Mouse (Mus musculus) gastrocnemius, postnatal 10 days (tissue): ENCODE data around the gene Pmf1. TPM values are rescaled to one million over a fixed set of nuclear protein-coding genes. Genes with fewer than 3 reads are reported as not detected.
"Not testable (repeated sequence)": the region's sequence is repeated elsewhere in the genome, so short reads cannot be mapped to it uniquely, and the experiment has no call there.

ENCODE experiments used
- DNase-seq: peaks from one replicate; pipeline ENCODE4 v3.0.0; 2021; ENCODE audit warnings: mixed read lengths
- total RNA-seq, 2 experiments: library from RNA; stranded (reverse); gene quantifications; 2 replicates each; pipeline ENCODE4 v1.2.3; 2021

The Pmf1 gene
- total RNA-seq, 2 experiments from 2014 or later = 44.0 to 46.8 TPM

DNA sequence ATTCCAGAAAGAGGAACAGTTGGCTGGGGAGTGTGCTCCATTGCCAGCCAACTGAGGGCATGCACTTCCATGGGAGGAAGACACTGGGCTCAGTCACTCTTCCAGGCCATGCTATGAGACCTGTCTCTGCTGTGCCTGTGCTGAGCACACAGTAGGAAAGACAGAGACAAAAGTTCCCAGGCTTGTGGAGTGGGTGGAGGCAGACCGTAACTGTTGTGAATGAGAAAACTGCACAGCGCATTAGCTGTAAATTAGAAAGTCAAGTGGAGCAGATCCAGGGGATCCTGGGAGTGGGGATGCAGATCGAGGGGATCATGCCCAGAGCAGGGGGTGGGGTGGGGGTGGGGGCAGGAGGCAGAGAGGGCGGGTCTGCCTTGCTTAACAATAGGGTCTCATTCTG is 29.5 kb upstream of the Pmf1 start:
- DNase-seq = no peak

- no peak for DNase-seq
Observed at GRCm38 (mm10) chr3:88437454-88437853, 27.3 kb upstream of the Pmf1 start.

DNA sequence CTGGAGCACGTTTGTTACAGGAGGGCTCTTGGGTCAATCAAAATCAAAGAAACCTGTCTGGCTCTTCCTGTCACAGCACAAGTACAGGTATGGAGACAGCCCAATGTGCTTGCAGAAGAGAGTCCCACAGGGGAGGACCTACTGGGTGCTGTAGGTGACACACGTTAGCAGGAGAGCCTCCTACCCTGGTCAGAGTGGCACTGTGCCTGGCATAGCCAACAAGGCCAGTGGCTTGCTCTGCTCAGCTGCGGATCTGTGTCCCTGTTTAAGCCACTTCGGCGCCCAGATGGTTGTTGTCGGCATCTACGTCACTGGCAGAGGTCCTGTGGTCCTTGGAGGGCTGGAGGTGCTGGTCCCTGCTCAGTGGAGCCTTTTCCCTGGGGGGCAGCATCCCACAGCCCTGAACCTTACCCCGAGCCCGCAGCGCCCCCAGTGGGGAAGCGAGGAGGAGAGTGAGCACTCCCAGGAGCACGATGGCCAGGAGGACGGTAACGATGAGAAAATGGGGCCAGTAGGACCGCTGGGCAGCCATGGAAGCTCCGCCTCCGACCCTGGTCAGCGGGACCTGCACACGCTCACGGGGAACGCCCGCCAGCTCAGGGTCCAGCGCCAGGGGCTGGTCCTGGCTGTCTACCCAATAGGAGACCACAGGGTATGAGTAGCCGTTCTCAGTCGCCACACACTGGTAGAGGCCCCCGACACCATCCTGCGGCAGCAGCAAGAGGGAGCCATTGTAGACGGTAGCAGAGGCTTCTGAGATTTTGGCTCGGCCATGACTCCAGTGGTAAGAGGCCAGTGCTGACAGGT is 26.5 kb upstream of the Pmf1 start:
- DNase-seq = peak; percentile 68

DNA sequence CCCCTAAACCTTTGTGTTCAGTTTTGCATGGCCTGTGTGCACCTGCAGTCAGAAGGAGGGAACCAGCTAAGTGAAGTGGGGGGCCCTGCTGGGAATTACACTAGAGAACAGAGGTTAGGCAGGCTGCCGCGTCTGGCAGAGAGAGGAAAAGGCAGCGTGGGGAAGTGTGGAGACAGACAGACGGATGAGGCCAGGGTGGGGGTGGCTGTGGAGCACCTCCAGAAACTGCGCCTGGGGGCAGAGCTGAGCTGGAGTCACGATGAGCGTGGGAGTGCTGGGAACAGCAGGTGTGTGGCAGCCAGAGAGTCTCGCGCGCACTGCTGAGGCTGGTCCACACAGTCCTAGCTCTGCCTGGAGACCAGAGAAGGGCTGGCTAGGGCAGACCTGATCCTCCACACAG is 25.4 kb upstream of the Pmf1 start:
- DNase-seq = no peak

DNA sequence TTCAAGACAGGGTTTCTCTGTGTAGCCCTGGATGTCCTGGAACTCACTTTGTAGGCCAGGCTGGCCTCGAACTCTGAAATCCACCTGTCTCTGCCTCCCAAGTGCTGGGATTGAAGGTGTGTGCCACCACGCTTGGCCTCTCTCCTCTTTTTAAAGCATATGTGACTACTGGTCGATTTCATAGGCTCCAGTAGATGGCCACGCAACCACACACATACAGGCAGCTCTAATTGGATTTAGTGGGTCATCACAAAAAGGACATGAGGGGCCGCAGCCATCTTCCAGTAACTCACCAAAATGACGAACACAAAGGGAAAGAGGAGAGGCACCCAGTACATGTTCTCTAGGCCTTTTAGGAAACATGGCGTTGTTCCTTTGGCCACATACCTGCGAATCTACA is 18.5 kb upstream of the Pmf1 start:
- DNase-seq = not testable (repeated sequence)

DNA sequence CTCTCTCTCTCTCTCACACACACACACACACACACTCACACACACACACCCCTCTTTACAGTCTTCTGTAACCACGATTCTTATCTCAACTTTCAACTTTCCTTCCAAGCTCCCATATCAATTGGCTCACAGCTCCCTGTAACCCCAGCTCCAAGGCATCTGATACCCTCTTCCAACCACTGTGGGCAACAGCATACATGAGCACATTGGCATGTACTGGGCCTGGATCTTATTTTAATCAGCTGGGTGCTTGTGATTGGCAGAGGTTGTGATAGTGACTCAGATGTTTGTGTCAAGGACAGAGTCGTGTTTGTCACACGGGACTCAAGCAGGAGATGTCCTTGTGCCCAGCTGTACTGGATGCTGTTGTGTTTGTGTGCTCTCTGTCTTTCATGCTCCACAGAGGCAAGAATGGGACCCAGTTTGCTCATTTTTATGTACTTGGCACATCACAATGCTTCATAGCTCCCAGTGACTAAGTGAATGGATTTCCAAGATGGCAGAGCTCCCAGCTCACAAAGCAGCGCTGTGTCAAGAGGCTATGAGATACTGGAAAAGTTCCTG is 17.3 kb upstream of the Pmf1 start:
- no peak for DNase-seq

DNA sequence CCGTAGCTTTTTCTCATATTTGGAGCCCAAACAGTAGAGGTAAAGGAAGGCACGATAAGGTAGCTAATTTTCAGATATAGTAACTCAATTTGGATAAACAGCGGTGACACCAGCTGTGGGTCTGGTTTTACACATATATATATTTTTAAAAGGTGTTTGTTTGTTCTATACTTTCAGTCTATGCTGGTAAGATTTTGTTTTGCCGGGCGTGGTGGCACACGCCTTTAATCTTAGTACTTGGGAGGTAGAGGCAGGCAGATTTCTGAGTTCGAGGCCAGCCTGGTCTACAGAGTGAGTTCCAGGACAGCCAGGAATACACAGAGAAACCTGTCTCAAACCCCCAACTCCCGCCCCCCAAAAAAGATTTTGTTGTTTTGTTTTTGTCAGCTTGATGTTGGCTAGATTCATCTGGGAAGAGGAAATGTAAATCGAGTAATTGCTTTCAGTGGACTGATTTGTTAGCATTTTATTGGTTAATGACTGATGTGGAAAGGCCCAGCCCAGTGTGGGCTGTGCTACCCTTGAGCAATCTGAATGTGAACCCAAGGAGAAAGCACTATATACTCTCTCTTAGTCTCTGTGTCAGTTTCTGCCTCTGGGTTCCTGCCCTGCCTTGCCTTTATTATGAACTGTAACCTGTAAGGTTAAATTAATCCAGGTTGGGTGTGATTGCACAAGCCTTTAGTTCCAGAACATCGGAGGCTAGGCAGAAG is 15.7 kb upstream of the Pmf1 start:
- no peak for DNase-seq

GRCm38 (mm10) chr3:88425330-88425689 is 15.2 kb upstream of the Pmf1 start:
- no peak for DNase-seq

DNA sequence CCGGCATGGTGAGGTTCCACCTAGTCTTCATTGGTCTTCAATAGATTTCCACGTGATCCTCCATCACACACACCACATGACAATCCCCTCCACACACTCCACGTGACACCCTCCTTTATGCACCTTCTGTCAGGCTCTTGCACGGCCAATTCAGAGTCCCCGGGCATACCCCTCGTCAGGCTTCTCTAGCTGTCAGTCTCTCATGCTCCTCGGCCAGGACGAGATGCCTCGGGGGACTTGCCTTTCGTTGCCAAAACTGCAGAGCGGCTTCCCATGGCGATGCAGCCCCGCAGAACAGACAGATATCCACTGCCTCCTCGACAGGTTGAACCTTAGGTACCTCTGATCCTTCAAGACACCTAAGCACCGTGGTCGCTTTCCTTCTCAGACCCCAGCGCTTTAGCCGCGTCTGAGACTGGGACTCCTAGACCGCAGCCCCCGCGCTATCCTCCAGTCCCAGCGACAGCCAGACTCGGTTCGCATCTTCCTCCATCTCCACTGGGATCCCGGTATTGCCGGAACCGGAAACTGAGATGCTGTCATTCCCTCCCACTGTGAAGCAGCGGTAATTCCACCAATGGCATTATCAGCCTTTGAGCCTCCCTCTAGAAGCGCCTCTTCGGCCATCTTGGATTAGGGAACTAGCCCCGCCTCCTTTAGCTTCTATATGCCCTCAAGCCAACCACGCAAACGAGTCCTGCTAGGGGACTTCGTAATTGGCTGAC is 14.6 kb upstream of the Pmf1 start, which contains the start of gene Slc25a44:
Slc25a44 (minus strand) TSS at position 535 of the 725 bp plus-strand sequence.
- peak; percentile 83 for DNase-seq

DNA sequence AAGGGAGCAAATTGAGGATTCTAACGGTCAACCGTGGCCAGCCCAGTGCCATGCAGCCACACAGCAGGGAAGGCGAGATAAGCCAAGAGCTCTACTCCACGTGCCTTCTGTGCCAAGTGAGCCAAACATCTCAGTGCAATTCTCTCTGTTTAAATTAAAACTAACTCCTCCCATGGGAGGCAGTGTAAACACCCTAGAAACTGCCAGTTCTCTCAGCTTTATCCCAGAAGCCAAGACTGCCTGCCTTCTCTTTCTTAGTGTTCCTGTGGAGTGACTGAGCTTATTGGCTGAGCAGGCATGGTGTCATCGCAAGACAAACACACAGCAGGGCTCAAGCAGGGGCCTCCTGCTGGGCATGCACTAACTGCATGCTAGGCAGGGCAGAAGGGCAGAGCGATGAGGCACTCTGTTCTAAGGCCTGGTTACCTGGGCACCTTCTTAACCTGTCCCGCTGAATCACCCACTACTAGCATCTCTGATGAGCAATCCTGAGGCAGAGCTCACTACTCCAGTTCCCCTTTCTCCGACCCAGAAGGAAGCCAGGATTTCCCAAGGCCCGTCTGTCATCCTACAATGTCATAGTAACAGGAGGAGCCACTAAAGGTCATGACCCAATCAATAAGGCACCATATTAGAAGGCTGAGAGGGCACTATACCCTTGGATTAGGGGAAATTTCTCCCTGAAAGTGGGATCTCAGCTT is 12.0 kb upstream of the Pmf1 start:
- DNase-seq = no peak

DNA sequence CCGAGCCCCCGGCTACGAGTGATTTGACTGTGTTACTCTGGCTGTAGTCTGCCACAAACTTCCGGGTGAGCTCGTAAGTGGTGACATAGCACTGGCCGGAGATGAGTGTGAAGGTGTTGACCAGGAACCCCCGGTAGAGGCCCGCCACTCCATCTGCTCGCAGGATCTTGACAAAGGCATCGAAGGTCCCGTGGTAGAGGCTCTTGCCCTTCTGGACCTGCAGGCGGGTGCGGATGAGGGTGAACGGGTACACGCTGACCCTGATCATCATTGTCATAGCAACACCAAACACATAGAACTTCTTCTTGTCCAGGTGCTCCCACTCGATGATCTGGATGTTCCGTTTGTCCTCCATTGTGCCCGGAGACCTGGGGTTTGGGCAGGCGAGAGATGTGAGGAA is 10.6 kb upstream of the Pmf1 start:
- DNase-seq = no peak

DNA sequence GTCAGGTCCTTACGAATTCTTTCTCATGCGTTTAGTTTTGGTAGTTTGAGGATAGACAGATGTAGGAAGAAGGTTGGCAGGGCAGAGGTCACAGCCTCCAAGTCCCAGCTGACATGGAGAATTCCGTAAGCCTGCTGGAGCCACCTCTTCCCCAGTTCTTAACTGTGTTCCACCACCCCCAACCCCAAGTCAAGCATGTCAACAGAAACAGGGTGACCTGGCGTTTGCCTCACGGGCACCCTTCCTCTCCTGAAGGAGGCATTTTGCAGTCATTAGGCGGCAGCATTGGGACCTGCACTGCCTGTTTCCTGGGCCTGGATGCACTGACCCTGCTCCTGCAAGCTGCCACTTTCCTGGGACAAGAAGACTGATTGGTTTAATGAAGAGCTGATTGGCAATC is 7.9 kb upstream of the Pmf1 start:
- DNase-seq = no peak

DNA sequence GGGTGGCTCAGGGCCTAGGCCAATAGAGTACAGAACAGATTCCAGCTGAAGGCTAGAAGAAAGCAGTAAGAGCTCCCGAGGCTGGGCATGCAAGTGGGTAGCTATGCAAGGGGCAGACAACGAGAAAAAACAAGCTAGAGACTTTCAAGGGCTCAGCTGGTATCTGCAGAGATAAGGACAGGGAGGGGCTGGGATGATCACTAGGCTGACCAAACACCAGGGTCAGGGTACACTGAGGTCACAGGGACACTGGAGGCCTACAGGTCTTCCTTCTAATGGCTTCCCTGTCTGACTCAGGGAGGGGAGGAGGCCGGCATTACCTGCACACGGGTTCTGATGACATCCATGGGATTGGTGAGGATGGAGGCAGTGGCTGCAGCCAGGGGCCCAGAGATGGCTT is 5.5 kb upstream of the Pmf1 start:
- DNase-seq = no peak

DNA sequence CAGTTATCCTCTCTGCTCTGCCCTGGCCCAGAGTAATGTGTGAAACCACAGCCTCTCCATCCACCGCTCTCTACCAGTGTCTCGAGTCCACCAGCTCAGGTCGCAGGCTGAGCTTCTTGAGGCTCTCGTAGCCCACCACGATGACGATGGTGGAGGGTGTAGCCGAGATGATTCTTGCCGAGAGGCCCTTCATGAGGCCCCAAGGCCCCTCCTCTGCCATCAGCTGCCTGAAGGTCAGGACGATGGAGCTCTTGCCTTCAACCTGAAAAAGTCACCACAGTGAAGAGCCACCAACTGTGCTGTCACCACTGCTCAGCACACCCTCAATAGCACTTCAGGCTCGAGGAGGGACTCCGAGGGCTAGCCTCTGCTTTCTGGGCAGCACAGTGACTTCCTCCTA is 2.5 kb upstream of the Pmf1 start:
- no peak for DNase-seq

DNA sequence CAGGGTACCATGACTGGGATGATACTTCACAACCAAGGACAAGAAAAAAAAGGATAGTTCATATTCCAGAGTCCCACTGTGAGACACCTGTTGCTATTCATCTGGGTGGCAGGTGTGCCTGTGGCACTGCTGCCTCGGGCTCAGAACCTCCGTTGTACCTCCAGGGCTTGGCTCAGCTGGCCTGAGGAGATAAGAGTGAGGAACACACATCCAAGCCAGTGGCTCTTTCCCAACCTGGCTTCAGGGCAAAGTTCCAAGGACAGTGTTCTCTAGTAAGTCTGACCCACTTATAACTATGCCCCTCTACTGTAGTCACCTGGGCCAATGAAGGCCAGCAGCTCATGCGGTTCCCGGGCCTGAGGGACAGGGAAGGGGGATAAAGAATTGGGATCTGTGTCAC is 1.6 kb upstream of the Pmf1 start:
- no peak for DNase-seq

DNA sequence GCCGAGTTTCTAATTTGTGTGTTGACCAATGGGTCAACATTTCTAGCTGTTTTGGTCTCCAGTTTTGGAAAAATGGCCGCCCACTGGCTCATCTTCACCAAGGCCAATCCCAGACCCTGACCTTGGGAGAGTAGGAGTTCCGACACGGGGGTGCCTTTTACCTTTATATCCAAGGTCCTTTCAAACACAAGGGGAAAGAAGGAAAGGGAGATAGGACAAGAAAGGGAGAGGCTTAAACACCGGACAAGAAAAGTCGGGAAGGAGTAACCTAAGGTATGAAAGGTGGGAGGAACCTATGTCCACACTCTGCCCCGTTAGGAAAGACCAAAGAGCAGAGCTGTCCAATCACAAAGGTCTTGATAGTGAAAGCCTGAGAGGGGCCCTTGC is 507 bp upstream of the Pmf1 start:
- no peak for DNase-seq

GRCm38 (mm10) chr3:88408953-88409352 is 1.2 kb downstream of the Pmf1 start:
- DNase-seq = no peak

GRCm38 (mm10) chr3:88407529-88407928 is 2.6 kb downstream of the Pmf1 start:
- DNase-seq = no peak

- DNase-seq = peak; percentile 44
Observed at GRCm38 (mm10) chr3:88407090-88407489, 3.0 kb downstream of the Pmf1 start.

DNA sequence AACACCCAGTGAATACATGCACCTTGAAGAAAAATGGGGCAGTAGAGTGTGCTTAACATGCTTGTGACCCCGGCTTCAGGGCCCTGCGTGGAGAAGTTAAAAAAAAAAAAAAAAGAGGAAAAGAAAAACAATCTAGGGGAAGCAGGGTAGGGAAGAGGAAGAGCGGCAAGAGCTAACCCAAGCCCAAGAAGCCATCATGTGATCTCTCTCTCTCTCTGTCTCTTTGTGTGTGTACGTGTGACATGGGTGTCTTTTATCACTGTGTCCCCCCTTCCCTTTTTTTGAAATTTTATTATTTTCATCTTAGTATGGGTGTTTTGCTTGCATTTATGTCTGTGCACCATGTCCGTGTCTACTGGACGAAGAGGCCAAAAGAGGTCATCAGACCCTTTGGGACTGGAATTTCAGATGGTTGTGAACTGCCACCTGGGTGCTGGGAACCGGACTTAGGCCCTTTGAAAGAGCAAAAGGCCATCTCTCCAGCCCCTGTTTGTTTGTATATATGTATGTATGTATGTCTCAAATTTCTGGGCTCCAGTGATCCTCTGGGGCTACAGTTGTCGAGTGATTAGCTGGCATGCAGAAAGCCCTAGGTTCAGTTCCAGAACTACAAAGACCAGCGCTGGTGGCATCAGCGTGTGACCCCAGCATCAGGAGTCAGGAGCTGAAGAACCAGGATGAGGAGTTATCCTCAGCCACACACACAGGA is 6.5 kb downstream of the Pmf1 start:
- DNase-seq = no peak

DNA sequence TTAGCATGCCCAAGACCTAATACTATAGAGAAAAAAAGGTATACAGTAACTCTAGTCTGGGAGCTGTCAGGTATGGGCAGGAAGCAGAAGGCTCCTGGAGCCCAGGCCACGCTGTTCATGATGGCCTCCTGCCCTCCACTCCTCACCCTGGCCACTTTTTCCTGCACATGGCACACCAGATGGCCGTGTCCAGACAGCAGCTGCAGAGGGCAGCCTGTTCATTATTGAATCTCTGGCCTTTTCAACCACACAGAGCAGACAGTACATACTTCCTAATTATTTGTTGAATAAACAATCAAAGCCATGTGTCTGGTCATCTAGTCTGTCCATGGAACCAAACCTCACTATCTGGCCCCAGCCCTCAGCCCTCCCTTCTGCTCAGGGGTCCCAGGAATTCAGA is 11.5 kb downstream of the Pmf1 start:
- DNase-seq = no peak

GRCm38 (mm10) chr3:88395742-88396141 is 14.4 kb downstream of the Pmf1 start:
- no peak for DNase-seq
